Mouse (Mus musculus): ENCODE data around the gene Coro2a. TPM values are rescaled to one million over a fixed set of nuclear protein-coding genes. Genes with fewer than 3 reads are reported as not detected.
"Not testable (repeated sequence)": the region's sequence is repeated elsewhere in the genome, so short reads cannot be mapped to it uniquely, and the experiment has no call there.

Gene Coro2a
- polyA plus RNA-seq (2016; fragmentation: Nextera tagmentation; extraction: Ambion mirVana), result 5.9 and 10.8 TPM in 2 replicates

- H3K27me3 ChIP-seq (ENCODE audit: insufficient read depth, poor library complexity, severe bottlenecking), result peaks cover 85% of the 10 kb centered on the region
- H3K4me1 ChIP-seq (replicated peaks), result peaks cover 37% of the 10 kb centered on the region
- peak within 1 kb of the TSS; percentile 81 for H3K27ac ChIP-seq
- H3K9me3 ChIP-seq, result no peaks in the 10 kb centered on the region
- H3K4me3 ChIP-seq, result peak within 1 kb of the TSS; percentile 66
- under 1% methylated on average over 58 of the region's 66 CpGs for WGBS
- peak; percentile 85 for DNase-seq (ENCODE audit: low spot score)
- no peaks in the 10 kb centered on the region for H3K36me3 ChIP-seq
Observed at GRCm38 (mm10) chr4:46601844-46602423, at the start of gene Coro2a. TSS of gene Coro2a (minus strand) at chr4:46602202.

GRCm38 (mm10) chr4:46650086-46650753, 48.2 kb upstream of the Coro2a start, which contains the start of gene Tbc1d2:
TSS of gene Tbc1d2 (minus strand) at chr4:46650209.
- Histone ChIP-seq H3K9me3 (no peaks in the 10 kb centered on the region), H3K27ac (peak within 1 kb of the TSS; percentile 95), H3K4me3 (peak within 1 kb of the TSS; percentile 82), H3K27me3 (ENCODE audit: insufficient read depth, poor library complexity, severe bottlenecking) (peaks cover 51% of the 10 kb centered on the region), H3K36me3 (no peaks in the 10 kb centered on the region), H3K4me1 (replicated peaks) (peaks cover 16% of the 10 kb centered on the region)
- under 1% methylated on average over 69 of the region's 69 CpGs for WGBS
- peak; percentile 94 for DNase-seq (ENCODE audit: low spot score)

GRCm38 (mm10) chr4:46649161-46649560, 47.2 kb upstream of the Coro2a start:
- Histone ChIP-seq H3K27me3 (ENCODE audit: insufficient read depth, poor library complexity, severe bottlenecking) (peaks cover 47% of the 10 kb centered on the region), H3K4me3 (peak overlapping the region; percentile 82)

GRCm38 (mm10) chr4:46643676-46644112, 41.7 kb upstream of the Coro2a start:
- no peak for DNase-seq (ENCODE audit: low spot score)
- no peak overlapping the region for H3K4me3 ChIP-seq
- H3K9me3 ChIP-seq, result no peaks in the 10 kb centered on the region
- peaks cover 7% of the 10 kb centered on the region for H3K4me1 ChIP-seq (replicated peaks)
- H3K27me3 ChIP-seq (ENCODE audit: insufficient read depth, poor library complexity, severe bottlenecking), result peaks cover 13% of the 10 kb centered on the region
- H3K36me3 ChIP-seq, result no peaks in the 10 kb centered on the region
- WGBS, result 87% methylated on average over 8 of the region's 8 CpGs
- no peak overlapping the region for H3K27ac ChIP-seq

More at GRCm38 (mm10) chr4:46649161-46649560, 47.2 kb upstream of the Coro2a start:
- no peak overlapping the region for H3K27ac ChIP-seq
- H3K9me3 ChIP-seq, result no peaks in the 10 kb centered on the region
- H3K36me3 ChIP-seq, result no peaks in the 10 kb centered on the region
- H3K4me1 ChIP-seq (replicated peaks), result peaks cover 16% of the 10 kb centered on the region
- 60% methylated on average over 4 of the region's 4 CpGs for whole genome bisulfite sequencing
- no peak for DNase-seq (ENCODE audit: low spot score)

GRCm38 (mm10) chr4:46642924-46643675, 41.1 kb upstream of the Coro2a start:
- 77% methylated on average over 8 of the region's 8 CpGs for WGBS

GRCm38 (mm10) chr4:46641283-46641682, 39.3 kb upstream of the Coro2a start:
- H3K36me3 ChIP-seq, result no peaks in the 10 kb centered on the region
- DNase-seq (ENCODE audit: low spot score), result no peak
- H3K9me3 ChIP-seq, result no peaks in the 10 kb centered on the region
- no peak overlapping the region for H3K4me3 ChIP-seq
- H3K4me1 ChIP-seq (replicated peaks), result peaks cover 7% of the 10 kb centered on the region
- WGBS, result 51% methylated on average over 4 of the region's 4 CpGs
- H3K27ac ChIP-seq, result no peak overlapping the region
- no peaks in the 10 kb centered on the region for H3K27me3 ChIP-seq (ENCODE audit: insufficient read depth, poor library complexity, severe bottlenecking)

More at GRCm38 (mm10) chr4:46642924-46643675, 41.1 kb upstream of the Coro2a start:
- Histone ChIP-seq H3K4me3 (no peak overlapping the region), H3K36me3 (no peaks in the 10 kb centered on the region), H3K27me3 (ENCODE audit: insufficient read depth, poor library complexity, severe bottlenecking) (peaks cover 7% of the 10 kb centered on the region), H3K9me3 (no peaks in the 10 kb centered on the region), H3K27ac (peak overlapping the region; percentile 29; the same call in 1 of the 2 replicates), H3K4me1 (replicated peaks) (peaks cover 7% of the 10 kb centered on the region)
- no peak for DNase-seq (ENCODE audit: low spot score)

- no peak for DNase-seq (ENCODE audit: low spot score)
- 0 out of 2 replicates have a peak, but pooled peaks cover under 1% of the 10 kb centered on the region for H3K27me3 ChIP-seq (ENCODE audit: insufficient read depth, poor library complexity, severe bottlenecking)
- 89% methylated on average over 8 of the region's 8 CpGs for WGBS
- H3K4me3 ChIP-seq, result no peak overlapping the region
- peaks cover 7% of the 10 kb centered on the region for H3K4me1 ChIP-seq (replicated peaks)
- H3K9me3 ChIP-seq, result no peaks in the 10 kb centered on the region
- H3K36me3 ChIP-seq, result no peaks in the 10 kb centered on the region
- H3K27ac ChIP-seq, result no peak overlapping the region
Observed at GRCm38 (mm10) chr4:46639866-46640265, 37.9 kb upstream of the Coro2a start.

GRCm38 (mm10) chr4:46637250-46637649, 35.2 kb upstream of the Coro2a start:
- H3K9me3 ChIP-seq; H3K27ac ChIP-seq; H3K36me3 ChIP-seq; H3K4me3 ChIP-seq; H3K27me3 ChIP-seq (ENCODE audit: insufficient read depth, poor library complexity, severe bottlenecking); DNase-seq (ENCODE audit: low spot score): not testable (repeated sequence)
- WGBS, result 87% methylated on average over 10 of the region's 10 CpGs
- peaks cover 11% of the 10 kb centered on the region for H3K4me1 ChIP-seq (replicated peaks)

- 94% methylated on average over 16 of the region's 16 CpGs for WGBS
- DNase-seq (ENCODE audit: low spot score), result no peak
- no peaks in the 10 kb centered on the region for H3K36me3 ChIP-seq
Observed at GRCm38 (mm10) chr4:46635702-46636430, 33.9 kb upstream of the Coro2a start.

GRCm38 (mm10) chr4:46634881-46635280, 32.9 kb upstream of the Coro2a start:
- 66% methylated on average over 6 of the region's 6 CpGs for WGBS
- H3K27ac ChIP-seq, result no peak overlapping the region
- peaks cover 11% of the 10 kb centered on the region; the same call in 1 of the 2 replicates for H3K4me1 ChIP-seq (replicated peaks)
- no peak overlapping the region for H3K4me3 ChIP-seq
- no peaks in the 10 kb centered on the region for H3K9me3 ChIP-seq
- no peak for DNase-seq (ENCODE audit: low spot score)
- no peaks in the 10 kb centered on the region for H3K36me3 ChIP-seq
- H3K27me3 ChIP-seq (ENCODE audit: insufficient read depth, poor library complexity, severe bottlenecking), result 0 out of 2 replicates have a peak, but pooled peaks cover 5% of the 10 kb centered on the region

More at GRCm38 (mm10) chr4:46635702-46636430, 33.9 kb upstream of the Coro2a start:
- Histone ChIP-seq H3K27ac (no peak overlapping the region), H3K4me3 (no peak overlapping the region), H3K4me1 (replicated peaks) (0 out of 2 replicates have a peak, but pooled peaks cover 4% of the 10 kb centered on the region), H3K9me3 (no peaks in the 10 kb centered on the region), H3K27me3 (ENCODE audit: insufficient read depth, poor library complexity, severe bottlenecking) (0 out of 2 replicates have a peak, but pooled peaks cover 5% of the 10 kb centered on the region)

GRCm38 (mm10) chr4:46633565-46633964, 31.6 kb upstream of the Coro2a start:
- not testable (repeated sequence) for H3K4me3 ChIP-seq; H3K27ac ChIP-seq; DNase-seq (ENCODE audit: low spot score); H3K27me3 ChIP-seq (ENCODE audit: insufficient read depth, poor library complexity, severe bottlenecking); H3K36me3 ChIP-seq; H3K9me3 ChIP-seq
- WGBS, result 80% methylated on average over 6 of the region's 6 CpGs
- peaks cover 23% of the 10 kb centered on the region for H3K4me1 ChIP-seq (replicated peaks)

GRCm38 (mm10) chr4:46632465-46632864, 30.5 kb upstream of the Coro2a start:
- DNase-seq (ENCODE audit: low spot score), result no peak
- Histone ChIP-seq H3K9me3 (no peaks in the 10 kb centered on the region), H3K4me3 (no peak overlapping the region), H3K4me1 (replicated peaks) (peaks cover 31% of the 10 kb centered on the region), H3K27ac (no peak overlapping the region), H3K36me3 (no peaks in the 10 kb centered on the region), H3K27me3 (ENCODE audit: insufficient read depth, poor library complexity, severe bottlenecking) (0 out of 2 replicates have a peak, but pooled peaks cover 7% of the 10 kb centered on the region)
- 70% methylated on average over 2 of the region's 2 CpGs for WGBS
